Mouse (Mus musculus): ENCODE measurements at regions not wholly inside any gene's neighbourhood (a gene's known extent, or its start where the extent isn't known, plus 50 kb on each side); places are given as distances from the start of the nearest gene placed in this dataset.

- TF ChIP-seq ZC3H11A (IDR thresholded peaks at IDR 0.05; ENCODE audit: low read depth, low read length) (no peak), MXI1 (IDR thresholded peaks at IDR 0.05; ENCODE audit: low read depth, low read length) (no peak), CTCF (IDR thresholded peaks at IDR 0.05 in 2 of 3, conservative IDR thresholded peaks at IDR 0.05 in 1 of 3; ENCODE audit: control insufficient read depth in 1 of 3, insufficient read depth in 1 of 3, low read depth in 2 of 3, low read length in 3 of 3, poor library complexity in 1 of 3, severe bottlenecking in 1 of 3) (no peak), POLR2A (IDR thresholded peaks at IDR 0.05; ENCODE audit: control insufficient read depth in 1 of 2, insufficient read depth in 1 of 2, low read depth in 1 of 2, low read length in 2 of 2, poor library complexity in 1 of 2) (no peak), EP300 (IDR thresholded peaks at IDR 0.05; ENCODE audit: low read depth in 1 of 2, low read length in 2 of 2) (no peak), NRF1 (IDR thresholded peaks at IDR 0.05; ENCODE audit: insufficient read depth, low read depth, low read length, poor library complexity, severe bottlenecking) (no peak), BHLHE40 (IDR thresholded peaks at IDR 0.05; ENCODE audit: borderline replicate concordance, low read depth, low read length) (no peak), JUND (IDR thresholded peaks at IDR 0.05; ENCODE audit: low read depth, low read length) (no peak), POLR2AphosphoS2 (IDR thresholded peaks at IDR 0.05; ENCODE audit: low read length) (no peak), SMC3 (IDR thresholded peaks at IDR 0.05; ENCODE audit: low read depth, low read length) (no peak), GATA1 (IDR thresholded peaks at IDR 0.05; ENCODE audit: low read depth, low read length) (no peak), TBP (IDR thresholded peaks at IDR 0.05; ENCODE audit: low read depth, low read length) (no peak), MYC (IDR thresholded peaks at IDR 0.05; ENCODE audit: low read depth, low read length) (no peak)
Measured at GRCm38 (mm10) chr4:33696969-33697368, 227.4 kb upstream of the Cnr1 start.
